Comparison of ENCODE assay signal across 17 mouse cellular contexts in the genomic region with DNA sequence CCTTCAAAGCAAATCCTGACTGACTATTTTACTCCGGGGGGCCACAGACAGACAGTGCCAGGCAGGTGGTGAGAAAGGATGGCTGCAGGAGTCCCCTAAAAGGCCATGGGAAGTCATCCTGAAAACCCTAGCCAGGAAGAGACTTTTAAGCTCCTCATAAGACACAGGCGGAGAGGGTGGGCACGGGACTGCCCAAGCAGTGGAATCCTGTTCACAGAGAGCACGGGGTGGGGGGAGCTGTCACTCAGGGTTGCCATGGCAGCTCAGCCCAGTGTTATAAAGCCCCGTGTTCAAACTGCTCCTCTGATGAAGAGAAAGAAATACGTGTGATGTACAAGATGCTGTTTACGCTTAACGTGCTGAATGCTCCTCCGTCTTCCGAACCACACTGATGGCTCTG.
A peak's percentile ranks its signal among the peaks of the same experiment; 100 is the strongest.
DNase-seq lines count a peak whose midpoint lies in the region; ATAC-seq lines count a peak whose summit lies in the region.
"Had no signal": no experiment of that assay in that cellular context is flagged by ENCODE, and none has a peak within 500 bp of the region (broad histone marks: within the 10 kb centered on the region; RNA-seq: fewer than 3 reads in every experiment).

No protein-coding gene starts in this region.

- H3K27me3 ChIP-seq in kidney, embryonic 15.5 days = no peaks in the 10 kb centered on the region
- no peaks in the 10 kb centered on the region for H3K27me3 ChIP-seq in kidney, embryonic 14.5 days (ENCODE audit: control insufficient read depth, insufficient read depth, low read length)
- H3K27me3 ChIP-seq in forebrain, embryonic 10.5 days (ENCODE audit: poor library complexity, severe bottlenecking) = no peaks in the 10 kb centered on the region
- no peaks in the 10 kb centered on the region for H3K27me3 ChIP-seq in hindbrain, embryonic 13.5 days
- H3K27me3 ChIP-seq in neural tube, embryonic 13.5 days = no peaks in the 10 kb centered on the region

- WGBS in kidney, embryonic 15.5 days = 83% methylated on average over 10 of the region's 10 CpGs
- WGBS in kidney, embryonic 14.5 days = 71% methylated on average over 10 of the region's 10 CpGs
- 77% methylated on average over 10 of the region's 10 CpGs for WGBS in forebrain, embryonic 10.5 days
- WGBS in hindbrain, embryonic 13.5 days = 39% methylated on average over 10 of the region's 10 CpGs
- WGBS in neural tube, embryonic 13.5 days = 52% methylated on average over 10 of the region's 10 CpGs

- H3K9ac ChIP-seq in kidney, embryonic 15.5 days = no peak overlapping the region
- no peak overlapping the region for H3K9ac ChIP-seq in kidney, embryonic 14.5 days (ENCODE audit: low read depth, low read length)
- no peak overlapping the region for H3K9ac ChIP-seq in hindbrain, embryonic 13.5 days
- H3K9ac ChIP-seq in neural tube, embryonic 13.5 days = no peak overlapping the region
- H3K9ac ChIP-seq: liver, embryonic 14.5 days had no signal

- no peak overlapping the region for H3K27ac ChIP-seq in kidney, embryonic 15.5 days
- H3K27ac ChIP-seq in kidney, embryonic 14.5 days (ENCODE audit: low read depth, low read length) = no peak overlapping the region
- peak overlapping the region; percentile 8; the same call in 1 of the 2 replicates for H3K27ac ChIP-seq in forebrain, embryonic 10.5 days
- no peak overlapping the region for H3K27ac ChIP-seq in hindbrain, embryonic 13.5 days
- H3K27ac ChIP-seq in neural tube, embryonic 13.5 days (replicated peaks) = no peak overlapping the region
- H3K27ac ChIP-seq: heart, adult 2 months; liver, embryonic 14.5 days had no signal

- DNase-seq in forebrain, embryonic 10.5 days (ENCODE audit: extremely low spot score, low spot score) = peak; percentile 25
- no peak for DNase-seq in layer of hippocampus, adult 18-20 months (ENCODE audit: low spot score in 2 of 2)
- no peak for DNase-seq in spleen, adult 12 weeks (ENCODE audit: low spot score)
- DNase-seq: adrenal gland, postnatal 14 days; heart, adult 2 months; kidney, postnatal 4 days; layer of hippocampus, postnatal 36 days; lung, postnatal 10 days; spleen, adult 18-20 months had no signal

- 0 out of 2 replicates have a peak, but pooled peaks cover 2% of the 10 kb centered on the region for H3K4me1 ChIP-seq in kidney, embryonic 15.5 days
- H3K4me1 ChIP-seq in kidney, embryonic 14.5 days (ENCODE audit: control insufficient read depth, insufficient read depth, low read length) = no peaks in the 10 kb centered on the region
- peaks cover 30% of the 10 kb centered on the region for H3K4me1 ChIP-seq in forebrain, embryonic 10.5 days
- peaks cover 13% of the 10 kb centered on the region for H3K4me1 ChIP-seq in hindbrain, embryonic 13.5 days (replicated peaks)
- peaks cover 6% of the 10 kb centered on the region; the same call in 1 of the 2 replicates for H3K4me1 ChIP-seq in neural tube, embryonic 13.5 days (replicated peaks)

- no peaks in the 10 kb centered on the region for H3K36me3 ChIP-seq in kidney, embryonic 15.5 days
- H3K36me3 ChIP-seq in kidney, embryonic 14.5 days (ENCODE audit: control insufficient read depth, insufficient read depth, low read length) = no peaks in the 10 kb centered on the region
- H3K36me3 ChIP-seq in forebrain, embryonic 10.5 days (replicated peaks) = no peaks in the 10 kb centered on the region
- H3K36me3 ChIP-seq in hindbrain, embryonic 13.5 days = no peaks in the 10 kb centered on the region
- no peaks in the 10 kb centered on the region for H3K36me3 ChIP-seq in neural tube, embryonic 13.5 days

- no peaks in the 10 kb centered on the region for H3K9me3 ChIP-seq in kidney, embryonic 15.5 days (replicated peaks)
- no peaks in the 10 kb centered on the region for H3K9me3 ChIP-seq in kidney, embryonic 14.5 days (ENCODE audit: control insufficient read depth, low read length)
- H3K9me3 ChIP-seq in forebrain, embryonic 10.5 days = 0 out of 2 replicates have a peak, but pooled peaks cover 4% of the 10 kb centered on the region
- no peaks in the 10 kb centered on the region for H3K9me3 ChIP-seq in hindbrain, embryonic 13.5 days
- H3K9me3 ChIP-seq in neural tube, embryonic 13.5 days = no peaks in the 10 kb centered on the region
- H3K9me3 ChIP-seq: G1E had no signal

- 0 out of 2 replicates have a peak, but pooled peaks have one; percentile 13 for ATAC-seq in kidney, embryonic 15.5 days (replicated peaks; ENCODE audit: low FRiP score)
- no peak for ATAC-seq in kidney, embryonic 14.5 days (ENCODE audit: low FRiP score, low TSS enrichment)
- ATAC-seq in hindbrain, embryonic 13.5 days (ENCODE audit: low FRiP score) = peak; percentile 57; the same call in 1 of the 2 replicates
- ATAC-seq in neural tube, embryonic 13.5 days (ENCODE audit: low read depth) = peak; percentile 60; the same call in 1 of the 2 replicates
- no peak for ATAC-seq in granulocyte monocyte progenitor cell, adult 5-6 weeks (replicated peaks; ENCODE audit: poor library complexity, severe bottlenecking)
- ATAC-seq: intestine, embryonic 16.5 days had no signal

- no peak overlapping the region for H3K4me3 ChIP-seq in kidney, embryonic 15.5 days (replicated peaks)
- H3K4me3 ChIP-seq in kidney, embryonic 14.5 days (ENCODE audit: low read length) = no peak overlapping the region
- H3K4me3 ChIP-seq in forebrain, embryonic 10.5 days = no peak overlapping the region
- no peak overlapping the region for H3K4me3 ChIP-seq in hindbrain, embryonic 13.5 days
- no peak overlapping the region for H3K4me3 ChIP-seq in neural tube, embryonic 13.5 days
- H3K4me3 ChIP-seq: heart, adult 2 months had no signal

- H3K4me2 ChIP-seq in kidney, embryonic 15.5 days = no peak overlapping the region
- H3K4me2 ChIP-seq in kidney, embryonic 14.5 days (replicated peaks; ENCODE audit: low read depth, low read length) = no peak overlapping the region
- no peak overlapping the region for H3K4me2 ChIP-seq in hindbrain, embryonic 13.5 days
- H3K4me2 ChIP-seq in neural tube, embryonic 13.5 days = no peak overlapping the region

Comparison
In these comparisons a context has a peak if more than half of its experiments do, and no peak if none do; other contexts are left out.
1. ATAC-seq: peak in kidney, embryonic 15.5 days (single experiment), hindbrain, embryonic 13.5 days (single experiment) and neural tube, embryonic 13.5 days (single experiment); none in kidney, embryonic 14.5 days (single experiment) and granulocyte monocyte progenitor cell, adult 5-6 weeks (single experiment).